Mouse (Mus musculus) testis, adult 2 months (tissue): ENCODE results near the gene Adgrl2.

Source experiments
- CTCF ChIP-seq: fragments of 200-500 bp; IDR thresholded peaks from 2 replicates; pipeline ENCODE4 v1.5.1; 2012; ENCODE audit warnings: low read depth, mild to moderate bottlenecking, inconsistent platforms, low read length, moderate library complexity; ENCODE audit not compliant: control insufficient read depth, insufficient read depth, insufficient replicate concordance
- POLR2A ChIP-seq: fragments of 200-500 bp; IDR thresholded peaks from 2 replicates; pipeline ENCODE4 v1.6.1; 2012; ENCODE audit warnings: low read depth, mild to moderate bottlenecking, inconsistent platforms, low read length, moderate library complexity; ENCODE audit not compliant: control insufficient read depth

DNA sequence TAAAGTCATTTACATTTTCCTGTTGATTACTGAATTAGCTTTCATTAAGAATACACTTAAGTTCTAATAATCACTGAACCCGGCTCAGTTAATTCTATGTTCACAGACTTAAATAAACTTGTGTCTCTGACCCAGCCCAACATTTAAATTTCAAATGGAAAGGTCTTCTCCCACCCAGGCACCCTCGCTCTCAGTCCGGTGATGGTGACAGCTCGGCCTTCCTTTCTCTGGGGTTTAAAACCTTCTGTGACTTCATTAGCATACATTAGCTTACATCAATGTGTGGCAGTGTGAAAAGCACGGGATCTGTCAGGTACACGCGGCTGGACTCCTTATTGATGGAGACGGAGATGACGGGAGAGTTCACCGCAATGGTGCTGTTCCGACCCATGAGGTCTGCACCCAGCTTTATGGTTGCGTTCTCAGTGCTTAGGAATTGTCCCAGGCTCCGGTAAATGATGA is 151.5 kb downstream of the Adgrl2 start:
- TF ChIP-seq POLR2A: no peak
- TF ChIP-seq CTCF: no peak
